Mouse (Mus musculus) MEL (cell line): Measurements from ENCODE around the gene Cdh24. TPM values are rescaled to one million over a fixed set of nuclear protein-coding genes. Genes with fewer than 3 reads are reported as not detected.

Experiments used
- DNase-seq: peaks from one replicate; pipeline ENCODE4 v3.0.0; 2011; ENCODE audit warnings: low read depth, low spot score
- H3K27ac ChIP-seq: 2 replicates; pipeline ENCODE4 v1.5.1; 2012; ENCODE audit warnings: low read depth, mild to moderate bottlenecking, control low read depth, low read length, moderate library complexity; ENCODE audit not compliant: control insufficient read depth
- H3K27me3 ChIP-seq, 2 experiments: fragments of 150-350 bp in 1 of 2; sonication (generic) in 1 of 2; 2 replicates each; pipeline ENCODE4 v1.6.1; 2012; ENCODE audit warnings: low read length in 2 of 2, mild to moderate bottlenecking in 2 of 2, improper control_type of control experiment in 1 of 2, moderate library complexity in 1 of 2; ENCODE audit not compliant: insufficient read depth in 2 of 2, control insufficient read depth in 1 of 2
- H3K36me3 ChIP-seq, 2 experiments: 2 replicates each; pipeline ENCODE4 v1.6.1; 2012 to 2014; ENCODE audit warnings: low read length in 2 of 2, improper control_type of control experiment in 1 of 2, inconsistent platforms in 1 of 2, mild to moderate bottlenecking in 1 of 2; ENCODE audit not compliant: insufficient read depth in 2 of 2, control insufficient read depth in 1 of 2
- H3K4me1 ChIP-seq, 2 experiments: fragments of 150-350 bp in 1 of 2; sonication (generic) in 1 of 2; 2 replicates each; pipeline ENCODE4 v1.6.1; 2012; ENCODE audit warnings: low read length in 2 of 2, improper control_type of control experiment in 1 of 2, mild to moderate bottlenecking in 1 of 2; ENCODE audit not compliant: insufficient read depth in 2 of 2, control insufficient read depth in 1 of 2
- H3K4me3 ChIP-seq, 2 experiments: fragments of 150-350 bp in 1 of 2; sonication (generic) in 1 of 2; 2 replicates each; pipeline ENCODE4 v1.5.1; 2012; ENCODE audit warnings: low read depth in 2 of 2, low read length in 2 of 2, mild to moderate bottlenecking in 2 of 2, moderate library complexity in 2 of 2, control low read depth in 1 of 2, improper control_type of control experiment in 1 of 2; ENCODE audit not compliant: control insufficient read depth in 1 of 2, insufficient read depth in 1 of 2
- H3K79me2 ChIP-seq: 2 replicates; pipeline ENCODE4 v1.6.1; 2012; ENCODE audit warnings: mild to moderate bottlenecking, low read length, moderate library complexity; ENCODE audit not compliant: control insufficient read depth, poor library complexity, insufficient read depth
- H3K9ac ChIP-seq: 2 replicates; pipeline ENCODE4 v1.6.1; 2012; ENCODE audit warnings: low read depth, mild to moderate bottlenecking, control low read depth, low read length, moderate library complexity; ENCODE audit not compliant: control insufficient read depth, poor library complexity, severe bottlenecking
- H3K9me3 ChIP-seq: fragments of 150-350 bp; sonication (generic); replicated peaks from 2 replicates; pipeline ENCODE4 v1.6.1; 2012; ENCODE audit warnings: mild to moderate bottlenecking, low read length, improper control_type of control experiment, moderate library complexity; ENCODE audit not compliant: insufficient read depth
- CHD1 ChIP-seq: IDR thresholded peaks from 2 replicates; pipeline ENCODE4 v1.6.1; 2012; ENCODE audit warnings: low read depth, mild to moderate bottlenecking, inconsistent platforms, low read length, improper control_type of control experiment
- CHD2 ChIP-seq: IDR thresholded peaks from 2 replicates; pipeline ENCODE4 v1.6.1; 2011; ENCODE audit warnings: low read length, improper control_type of control experiment
- CTCF ChIP-seq, 3 experiments: IDR thresholded peaks in 2 of 3; conservative IDR thresholded peaks in 1 of 3; 2 replicates each; pipeline ENCODE4 v1.5.1; 2011 to 2012; ENCODE audit warnings: low read length in 3 of 3, low read depth in 2 of 3, mild to moderate bottlenecking in 2 of 3, improper control_type of control experiment in 1 of 3, inconsistent platforms in 1 of 3, mixed read lengths in 1 of 3, moderate library complexity in 1 of 3; ENCODE audit not compliant: control insufficient read depth in 1 of 3, insufficient read depth in 1 of 3, poor library complexity in 1 of 3, severe bottlenecking in 1 of 3
- ELF1 ChIP-seq: IDR thresholded peaks from 2 replicates; pipeline ENCODE4 v1.6.1; 2014; ENCODE audit warnings: low read depth, mild to moderate bottlenecking, inconsistent platforms, low read length, improper control_type of control experiment, moderate library complexity
- EP300 ChIP-seq, 2 experiments: IDR thresholded peaks; 2 replicates each; pipeline ENCODE4 v1.6.1; 2011; ENCODE audit warnings: improper control_type of control experiment in 2 of 2, low read length in 2 of 2, low read depth in 1 of 2, mild to moderate bottlenecking in 1 of 2
- ETS1 ChIP-seq: IDR thresholded peaks from 2 replicates; pipeline ENCODE4 v1.6.1; 2012; ENCODE audit warnings: low read depth, mild to moderate bottlenecking, inconsistent platforms, low read length, improper control_type of control experiment, moderate library complexity
- HCFC1 ChIP-seq: IDR thresholded peaks from 2 replicates; pipeline ENCODE4 v1.6.1; 2012; ENCODE audit warnings: low read depth, mild to moderate bottlenecking, inconsistent platforms, low read length, improper control_type of control experiment, moderate library complexity
- JUND ChIP-seq: IDR thresholded peaks from 2 replicates; pipeline ENCODE4 v1.6.1; 2011; ENCODE audit warnings: low read depth, mild to moderate bottlenecking, improper control_type of control experiment, low read length
- KAT2A ChIP-seq: conservative IDR thresholded peaks from 2 replicates; pipeline ENCODE4 v1.6.1; 2012; ENCODE audit warnings: low read depth, low read length, improper control_type of control experiment, inconsistent platforms
- MAFK ChIP-seq: IDR thresholded peaks from 2 replicates; pipeline ENCODE4 v1.6.1; 2011; ENCODE audit warnings: low read depth, mild to moderate bottlenecking, low read length, improper control_type of control experiment, borderline replicate concordance
- MAX ChIP-seq: IDR thresholded peaks from 2 replicates; pipeline ENCODE4 v1.6.1; 2011; ENCODE audit warnings: low read length, improper control_type of control experiment
- MAZ ChIP-seq: IDR thresholded peaks from 2 replicates; pipeline ENCODE4 v1.6.1; 2012; ENCODE audit warnings: low read depth, mild to moderate bottlenecking, inconsistent platforms, low read length, improper control_type of control experiment
- MXI1 ChIP-seq: IDR thresholded peaks from 2 replicates; pipeline ENCODE4 v1.6.1; 2011; ENCODE audit warnings: mild to moderate bottlenecking, low read depth, low read length, improper control_type of control experiment
- MYB ChIP-seq: IDR thresholded peaks from 2 replicates; pipeline ENCODE4 v1.6.1; 2011; ENCODE audit warnings: mild to moderate bottlenecking, low read depth, low read length, improper control_type of control experiment
- MYC ChIP-seq: IDR thresholded peaks from 2 replicates; pipeline ENCODE4 v1.6.1; 2011; ENCODE audit warnings: low read depth, mild to moderate bottlenecking, low read length, improper control_type of control experiment, moderate library complexity
- POLR2A ChIP-seq, 2 experiments: IDR thresholded peaks; 2 replicates each; pipeline ENCODE4 v1.6.1; 2011 to 2012; ENCODE audit warnings: low read length in 2 of 2, mild to moderate bottlenecking in 2 of 2, control low read depth in 1 of 2, improper control_type of control experiment in 1 of 2, low read depth in 1 of 2, moderate library complexity in 1 of 2; ENCODE audit not compliant: control insufficient read depth in 1 of 2, insufficient read depth in 1 of 2, poor library complexity in 1 of 2
- POLR2AphosphoS2 ChIP-seq: IDR thresholded peaks from 2 replicates; pipeline ENCODE4 v1.6.1; 2011; ENCODE audit warnings: low read length, improper control_type of control experiment
- POLR2AphosphoS5 ChIP-seq: IDR thresholded peaks from 2 replicates; pipeline ENCODE4 v1.6.1; 2012; ENCODE audit warnings: low read depth, borderline replicate concordance, mild to moderate bottlenecking, inconsistent platforms, low read length, moderate library complexity, mixed read lengths
- RCOR1 ChIP-seq: IDR thresholded peaks from 2 replicates; pipeline ENCODE4 v1.6.1; 2012; ENCODE audit warnings: low read depth, mild to moderate bottlenecking, inconsistent platforms, low read length, improper control_type of control experiment
- SIN3A ChIP-seq: IDR thresholded peaks from 2 replicates; pipeline ENCODE4 v1.6.1; 2012; ENCODE audit warnings: low read length, improper control_type of control experiment, inconsistent platforms
- SMC3 ChIP-seq: IDR thresholded peaks from 2 replicates; pipeline ENCODE4 v1.6.1; 2011; ENCODE audit warnings: low read depth, low read length, improper control_type of control experiment
- TBP ChIP-seq: IDR thresholded peaks from 2 replicates; pipeline ENCODE4 v1.8.0; 2011; ENCODE audit warnings: low read depth, low read length, improper control_type of control experiment
- TCF12 ChIP-seq: IDR thresholded peaks from 2 replicates; pipeline ENCODE4 v1.6.1; 2014; ENCODE audit warnings: low read depth, mild to moderate bottlenecking, inconsistent platforms, low read length, improper control_type of control experiment, moderate library complexity
- USF1 ChIP-seq: IDR thresholded peaks from 2 replicates; pipeline ENCODE4 v1.6.1; 2014; ENCODE audit warnings: low read depth, mild to moderate bottlenecking, inconsistent platforms, low read length, improper control_type of control experiment, moderate library complexity
- USF2 ChIP-seq, 2 experiments: IDR thresholded peaks; 2 replicates each; pipeline ENCODE4 v1.6.1; 2011 to 2012; ENCODE audit warnings: improper control_type of control experiment in 2 of 2, low read length in 2 of 2, borderline replicate concordance in 1 of 2, inconsistent platforms in 1 of 2, low read depth in 1 of 2, mild to moderate bottlenecking in 1 of 2; ENCODE audit not compliant: insufficient read depth in 1 of 2
- ZC3H11A ChIP-seq: IDR thresholded peaks from 2 replicates; pipeline ENCODE4 v1.6.1; 2012; ENCODE audit warnings: low read depth, mild to moderate bottlenecking, inconsistent platforms, low read length, improper control_type of control experiment
- ZMIZ1 ChIP-seq: IDR thresholded peaks from 2 replicates; pipeline ENCODE4 v1.6.1; 2012; ENCODE audit warnings: low read depth, mild to moderate bottlenecking, inconsistent platforms, low read length, improper control_type of control experiment, moderate library complexity
- polyA plus RNA-seq, 2 experiments: library from polyadenylated mRNA; stranded (reverse) in 1 of 2; unstranded in 1 of 2; fragments of >175 nt in 1 of 2; fragments of >200 nt in 1 of 2; gene quantifications; 2 replicates each; pipeline versions ENCODE4 v1.2.1 to v1.2.4; 2012; ENCODE audit warnings: low replicate concordance in 2 of 2, low read depth in 1 of 2; ENCODE audit not compliant: insufficient read length in 2 of 2, insufficient read depth in 1 of 2, missing spikeins in 1 of 2
- total RNA-seq: library from RNA; depleted of rRNA; stranded (reverse); fragments of 300-350 nt; gene quantifications from 2 replicates; pipeline ENCODE4 v1.2.3, GENCODE M21; 2012

Cdh24 gene
- total and polyA plus RNA-seq, 3 experiments: 0.89 to 5.8 TPM; not detected in 1

- Histone ChIP-seq H3K9me3 (no peaks in the 10 kb centered on the region), H3K27me3 (no peaks in the 10 kb centered on the region), H3K9ac (peak within 1 kb of the TSS; percentile 93), H3K4me3 (peak within 1 kb of the TSS; percentile 79 to 98), H3K4me1 (peaks cover 2 to 8% of the 10 kb centered on the region in 2 experiments; a peak in 3 of 4 replicates), H3K27ac (peak within 1 kb of the TSS; percentile 97), H3K79me2 (peaks cover 51% of the 10 kb centered on the region), H3K36me3 (peaks cover 1 to 27% of the 10 kb centered on the region in 2 experiments)
- TF ChIP-seq ZC3H11A (no peak), TBP (peak; percentile 54), CHD1 (no peak), MAZ (peak; percentile 71; the same call in 1 of the 2 replicates), JUND (no peak), TCF12 (peak; percentile 71), KAT2A (peak; percentile 62), CHD2 (peak; percentile 19; the same call in 1 of the 2 replicates), POLR2AphosphoS2 (peak; percentile 81), USF1 (peak; percentile 31; the same call in 1 of the 2 replicates), EP300 (IDR thresholded peaks at IDR 0.05; ENCODE audit: low read depth in 1 of 2, low read length in 2 of 2) (peak in 1 of 2 experiments; percentile 43; a peak in 1 of 4 replicates), MAFK (no peak), USF2 (IDR thresholded peaks at IDR 0.05; ENCODE audit: borderline replicate concordance in 1 of 2, insufficient read depth in 1 of 2, low read depth in 1 of 2, low read length in 2 of 2) (no peak), SMC3 (no peak), MXI1 (peak; percentile 38; the same call in 1 of the 2 replicates), SIN3A (peak; percentile 87), RCOR1 (0 out of 2 replicates have a peak, but pooled peaks have one; percentile 9), CTCF (IDR thresholded peaks at IDR 0.05 in 2 of 3, conservative IDR thresholded peaks at IDR 0.05 in 1 of 3; ENCODE audit: control insufficient read depth in 1 of 3, insufficient read depth in 1 of 3, low read depth in 2 of 3, low read length in 3 of 3, poor library complexity in 1 of 3, severe bottlenecking in 1 of 3) (no peak), HCFC1 (peak; percentile 85), ZMIZ1 (peak; percentile 73), ETS1 (peak; percentile 68), POLR2AphosphoS5 (no peak), POLR2A (IDR thresholded peaks at IDR 0.05; ENCODE audit: control insufficient read depth in 1 of 2, insufficient read depth in 1 of 2, low read depth in 1 of 2, low read length in 2 of 2, poor library complexity in 1 of 2) (peak in 1 of 2 experiments; percentile 91; a peak in 2 of 4 replicates), ELF1 (peak; percentile 87), MAX (peak; percentile 52), MYB (no peak; the same call in 1 of the 2 replicates), MYC (peak; percentile 41; the same call in 1 of the 2 replicates)
- peak; percentile 99 for DNase-seq
These were observed 45.5 kb upstream of the Cdh24 start, which contains the start of gene Acin1 for GRCm38 (mm10) chr14:54686522-54687143. Acin1 (minus strand) TSS chr14:54686931.
